Mouse (Mus musculus): Measurements from ENCODE around the gene Gstp3.

The Gstp3 gene

GRCm38 (mm10) chr19:4059069-4059740, at the start of gene Gstp3:
Gene Gstp3 (minus strand): TSS chr19:4059569.
- 79% methylated on average over 15 of the region's 15 CpGs for WGBS

- 89% methylated on average over 9 of the region's 9 CpGs for WGBS
These were observed 49.2 kb upstream of the Gstp3 start for GRCm38 (mm10) chr19:4108535-4108934.

DNA sequence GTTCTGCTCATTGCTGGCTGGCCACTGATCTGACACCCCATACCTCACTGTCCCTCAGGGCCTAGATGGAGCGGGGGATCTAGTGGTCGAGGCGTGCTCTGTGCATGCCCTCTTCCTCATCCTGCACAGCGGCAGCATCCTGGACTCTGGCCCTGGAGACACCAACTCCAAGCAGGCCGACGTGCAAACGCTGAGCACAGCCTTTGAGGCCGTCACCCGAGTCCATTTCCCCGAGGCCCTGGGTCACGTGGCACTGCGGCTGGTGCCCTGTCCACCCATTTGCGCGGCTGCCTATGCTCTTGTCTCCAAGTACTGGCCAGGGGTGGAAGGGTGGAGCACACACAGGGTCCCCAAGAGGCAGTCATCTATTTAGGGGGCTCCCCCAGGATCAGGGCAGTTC, 47.3 kb upstream of the Gstp3 start:
- WGBS: 94% methylated on average over 14 of the region's 14 CpGs

- WGBS: 91% methylated on average over 16 of the region's 16 CpGs
These were observed 45.4 kb upstream of the Gstp3 start for GRCm38 (mm10) chr19:4104675-4105194.

DNA sequence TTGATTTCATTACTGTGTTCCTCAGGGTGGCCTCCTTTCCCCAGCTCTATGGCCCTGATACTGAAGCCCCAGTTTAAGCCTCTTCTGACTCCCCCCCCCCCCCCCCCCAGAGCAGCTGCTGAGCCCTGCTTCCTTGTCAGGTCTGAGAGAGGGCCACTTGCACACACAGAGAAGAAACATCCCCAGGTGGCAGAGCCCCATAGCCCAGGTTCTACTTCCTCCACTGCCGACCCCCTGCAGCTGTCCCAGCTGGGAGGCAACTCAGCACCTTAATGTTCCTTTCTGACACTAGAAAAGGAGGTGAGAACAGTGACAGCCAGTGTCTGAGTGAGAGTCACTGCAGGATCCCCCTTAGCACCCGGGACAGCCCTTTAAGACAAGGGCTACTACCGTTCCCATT, 44.4 kb upstream of the Gstp3 start:
- 88% methylated on average over 3 of the region's 3 CpGs for WGBS

- 95% methylated on average over 18 of the region's 18 CpGs for WGBS
These were observed 43.9 kb upstream of the Gstp3 start for GRCm38 (mm10) chr19:4103294-4103693.

GRCm38 (mm10) chr19:4102626-4103025, 43.3 kb upstream of the Gstp3 start:
- 96% methylated on average over 12 of the region's 12 CpGs for WGBS

GRCm38 (mm10) chr19:4102049-4102448, 42.7 kb upstream of the Gstp3 start:
- WGBS: 90% methylated on average over 2 of the region's 2 CpGs

GRCm38 (mm10) chr19:4101466-4101865, 42.1 kb upstream of the Gstp3 start:
- WGBS: 62% methylated on average over 6 of the region's 6 CpGs

DNA sequence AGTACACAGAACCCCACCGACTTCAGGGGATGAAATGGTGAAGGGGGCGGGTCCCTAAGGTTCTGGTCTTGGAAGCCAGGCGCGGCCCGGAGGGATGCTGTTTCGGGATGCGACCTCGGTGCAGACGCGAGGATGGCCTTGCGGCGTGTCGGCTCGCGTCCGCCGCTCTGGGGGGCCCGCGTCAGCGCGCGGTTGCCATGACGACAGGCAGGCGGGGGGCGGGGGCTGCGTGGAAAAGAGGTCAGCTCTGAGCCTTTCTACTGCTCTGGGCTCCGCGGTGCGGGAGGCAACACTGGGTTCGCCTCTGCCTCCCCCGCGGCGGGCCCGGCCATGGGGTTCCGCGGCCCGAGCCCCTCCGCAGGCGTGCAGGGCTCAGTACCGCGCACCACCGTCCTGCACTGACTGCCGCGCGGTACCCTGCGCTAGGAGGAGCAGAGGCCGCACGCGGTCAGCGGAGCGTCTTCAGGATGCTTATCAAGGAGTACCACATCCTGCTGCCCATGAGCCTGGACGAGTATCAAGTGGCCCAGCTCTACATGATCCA, 41.4 kb upstream of the Gstp3 start:
- 1% methylated on average over 52 of the region's 52 CpGs for WGBS

DNA sequence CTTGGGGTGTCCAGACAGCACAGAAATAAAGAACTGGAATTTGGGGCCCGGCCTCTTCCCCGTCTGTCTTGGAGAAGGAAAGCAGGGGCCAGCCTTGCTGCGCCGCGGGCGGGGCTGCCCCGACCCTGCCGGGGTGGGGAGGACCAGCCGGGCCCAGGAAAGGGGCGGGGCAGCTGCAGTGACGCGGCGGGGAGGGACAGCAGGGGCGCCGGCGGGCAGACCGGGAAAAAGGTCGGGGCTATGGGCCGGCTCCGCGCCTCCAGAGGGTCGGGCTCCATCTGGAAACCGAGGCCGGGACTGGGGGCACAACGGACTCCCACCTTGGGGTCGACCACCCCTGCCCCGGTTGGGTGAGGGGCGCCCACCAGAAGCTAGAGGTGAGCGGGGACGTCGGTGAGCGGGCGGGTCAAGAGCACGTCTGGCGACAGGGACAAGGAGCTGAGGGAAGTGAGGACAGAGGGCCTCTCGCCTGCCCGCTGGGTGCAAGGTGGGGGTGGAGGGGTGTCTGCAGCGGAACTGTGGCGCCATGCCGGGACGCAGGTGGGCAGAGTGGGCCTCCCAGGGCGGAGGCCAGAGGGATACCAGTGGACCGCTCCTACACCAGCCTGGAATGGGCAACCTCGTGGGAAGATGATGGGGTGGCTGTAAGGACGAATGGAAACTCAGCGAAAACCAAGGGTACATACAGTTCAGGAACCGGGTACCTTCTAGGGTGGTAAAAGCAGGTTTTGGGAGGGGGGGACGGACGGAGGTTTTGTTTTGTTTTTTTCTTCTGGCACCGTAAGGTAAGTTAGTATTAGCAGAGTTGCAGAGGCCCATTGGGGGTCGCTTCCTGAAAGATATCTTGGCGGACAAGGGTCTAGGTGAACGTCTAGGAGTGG, 40.7 kb upstream of the Gstp3 start, which contains the start of gene Pitpnm1:
Gene Pitpnm1, plus strand, starts transcription at position 162 of the 881 bp plus-strand sequence.
- WGBS: 2% methylated on average over 53 of the region's 53 CpGs

DNA sequence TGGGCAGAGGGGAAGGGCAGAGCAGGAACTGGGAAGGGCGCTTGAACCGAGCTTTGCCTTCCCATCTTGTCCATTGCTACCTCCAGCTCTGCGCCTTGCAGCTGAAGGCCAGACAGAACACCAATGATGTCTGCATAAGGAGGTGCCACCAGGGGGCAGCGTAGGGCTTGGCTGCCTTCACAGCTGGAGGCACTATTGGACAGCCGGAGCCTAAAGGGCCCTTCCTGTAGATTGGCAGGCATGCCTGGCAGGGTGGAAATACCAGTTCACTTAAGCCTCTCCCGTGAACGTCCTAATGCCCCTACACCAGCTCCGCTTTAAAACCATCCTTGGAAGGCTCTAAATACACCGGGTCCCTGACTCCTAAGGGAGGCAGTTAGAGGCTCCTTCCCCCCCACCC, 39.7 kb upstream of the Gstp3 start:
- WGBS: 18% methylated on average over 9 of the region's 9 CpGs

GRCm38 (mm10) chr19:4098426-4098825, 39.1 kb upstream of the Gstp3 start:
- WGBS: 84% methylated on average over 13 of the region's 13 CpGs

DNA sequence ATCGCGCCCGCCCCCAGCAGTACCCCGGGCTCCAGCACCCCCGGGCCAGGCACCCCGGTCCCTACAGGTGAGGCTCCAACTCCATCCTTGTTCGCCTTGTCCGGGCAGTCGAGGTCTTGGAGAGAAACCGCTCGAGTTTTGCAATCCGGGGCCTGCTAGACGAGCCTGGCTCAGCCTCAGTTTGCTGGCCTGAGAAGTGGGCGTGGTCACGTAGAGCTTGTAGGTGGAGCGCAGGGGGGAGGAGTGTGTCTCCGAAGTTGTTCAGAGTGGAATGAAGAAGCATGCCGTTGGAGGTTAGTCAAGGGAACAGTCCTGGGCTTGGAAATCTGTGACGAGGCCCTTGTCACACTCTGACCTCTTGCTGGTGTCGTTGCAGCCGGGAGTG, 38.1 kb upstream of the Gstp3 start:
- 1% methylated on average over 21 of the region's 21 CpGs for WGBS

DNA sequence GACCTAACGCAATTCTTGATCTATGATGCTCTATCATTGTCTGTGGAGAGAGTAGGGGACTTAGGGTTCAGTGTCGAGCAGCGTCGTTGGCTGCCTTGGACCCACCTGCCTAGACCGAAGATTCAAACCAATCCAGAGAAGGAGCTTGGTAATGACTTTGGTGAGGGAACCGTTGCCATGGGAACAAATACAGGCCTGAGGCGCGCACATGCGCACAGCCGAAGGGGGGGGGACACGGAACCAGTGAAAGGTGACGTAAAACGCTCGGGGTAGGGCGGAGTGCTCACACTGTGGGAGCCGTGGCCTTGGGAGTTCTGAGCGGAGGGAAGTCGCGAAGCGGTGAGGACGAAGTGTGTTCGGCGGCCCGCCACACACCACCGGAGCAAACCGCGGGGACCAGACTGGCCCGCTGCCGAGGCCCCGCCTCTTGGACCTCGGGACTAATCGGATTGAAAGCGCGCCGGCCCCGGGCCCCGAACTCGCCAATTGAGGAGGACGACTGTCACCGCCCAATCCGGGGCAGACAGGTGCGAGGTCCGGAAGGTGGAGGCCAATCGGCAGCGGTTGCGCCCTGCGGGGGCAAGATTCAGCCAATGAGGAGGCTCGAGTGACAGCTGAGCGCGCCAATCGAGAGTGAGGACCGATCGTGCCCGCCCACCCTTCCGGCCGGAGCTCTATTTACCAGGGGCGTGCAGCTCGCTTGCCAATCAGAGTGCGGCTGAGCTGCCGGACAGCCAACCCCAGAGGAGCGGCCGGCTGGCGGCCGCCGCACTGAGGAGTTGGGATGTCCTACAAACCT, 37.5 kb upstream of the Gstp3 start, which contains the start of gene Cdk2ap2:
Gene Cdk2ap2, plus strand, starts transcription at position 541 of the 799 bp plus-strand sequence.
- WGBS: under 1% methylated on average over 65 of the region's 65 CpGs

GRCm38 (mm10) chr19:4095802-4096201, 36.4 kb upstream of the Gstp3 start:
- WGBS: 70% methylated on average over 3 of the region's 3 CpGs

- WGBS: 77% methylated on average over 5 of the region's 5 CpGs
These were observed 35.5 kb upstream of the Gstp3 start for GRCm38 (mm10) chr19:4094774-4095303.

- WGBS: 69% methylated on average over 3 of the region's 3 CpGs
These were observed 35.0 kb upstream of the Gstp3 start for GRCm38 (mm10) chr19:4094348-4094747.

- WGBS: 58% methylated on average over 7 of the region's 7 CpGs
These were observed 34.4 kb upstream of the Gstp3 start for GRCm38 (mm10) chr19:4093772-4094171.

DNA sequence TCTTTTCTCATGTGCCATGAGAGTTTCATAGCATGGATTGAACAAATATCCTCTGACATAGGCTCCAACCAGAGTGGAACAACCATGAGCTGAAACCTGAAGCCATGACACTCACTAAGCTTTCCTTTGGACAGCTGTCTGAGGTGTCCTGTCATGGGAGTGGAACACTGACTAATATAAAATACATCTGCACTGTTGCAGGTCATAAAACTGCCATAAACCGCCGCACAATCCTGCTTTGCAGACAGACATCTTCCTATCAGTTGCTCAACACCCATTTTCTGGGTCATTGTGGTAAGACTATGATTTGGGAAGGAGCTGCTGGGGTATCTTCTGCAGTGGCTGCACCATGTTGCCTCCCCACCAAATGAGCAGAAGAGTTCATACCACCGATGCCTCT, 33.4 kb upstream of the Gstp3 start:
- 88% methylated on average over 3 of the region's 3 CpGs for WGBS

- WGBS: 63% methylated on average over 2 of the region's 2 CpGs
These were observed 32.0 kb upstream of the Gstp3 start for GRCm38 (mm10) chr19:4091383-4091782.
